Mouse (Mus musculus) gastrocnemius, adult 18-20 months (tissue): ENCODE measurements at regions not wholly inside any gene's neighbourhood (a gene's known extent, or its start where the extent isn't known, plus 50 kb on each side); places are given as distances from the start of the nearest gene placed in this dataset. TPM values are rescaled to one million over a fixed set of nuclear protein-coding genes. Genes with fewer than 3 reads are reported as not detected.

Experiments
- DNase-seq: peaks from one replicate; pipeline ENCODE4 v3.0.0; 2021; ENCODE audit warnings: low spot score
- microRNA-seq: library from miRNA; unstranded; fragments of <30 nt; microRNA quantifications from one replicate; pipeline ENCODE4 v1.2.0, GENCODE M21; 2021

- DNase-seq: no peak
Observed at GRCm38 (mm10) chrX:12837821-12838220, 75.9 kb upstream of the Med14 start.

DNA sequence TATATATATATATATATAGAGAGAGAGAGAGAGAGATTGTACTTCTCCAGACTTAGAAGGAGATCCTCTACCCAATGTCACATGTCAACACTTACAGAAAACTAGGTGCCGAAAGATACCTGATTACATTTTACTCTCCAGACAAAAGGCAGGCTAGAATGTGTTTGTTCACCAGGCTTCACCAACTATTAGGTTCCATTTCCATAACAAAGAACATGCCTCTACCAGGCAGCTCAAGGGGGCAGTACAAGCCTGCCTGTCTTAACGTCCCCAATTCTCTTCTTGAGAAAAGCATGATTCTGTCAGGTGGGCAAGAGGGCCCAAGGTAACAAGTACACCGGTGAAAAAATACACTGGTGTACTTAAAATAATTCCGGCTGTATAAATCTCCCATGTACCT lies 72.8 kb upstream of the Med14 start:
- DNase-seq: no peak

DNA sequence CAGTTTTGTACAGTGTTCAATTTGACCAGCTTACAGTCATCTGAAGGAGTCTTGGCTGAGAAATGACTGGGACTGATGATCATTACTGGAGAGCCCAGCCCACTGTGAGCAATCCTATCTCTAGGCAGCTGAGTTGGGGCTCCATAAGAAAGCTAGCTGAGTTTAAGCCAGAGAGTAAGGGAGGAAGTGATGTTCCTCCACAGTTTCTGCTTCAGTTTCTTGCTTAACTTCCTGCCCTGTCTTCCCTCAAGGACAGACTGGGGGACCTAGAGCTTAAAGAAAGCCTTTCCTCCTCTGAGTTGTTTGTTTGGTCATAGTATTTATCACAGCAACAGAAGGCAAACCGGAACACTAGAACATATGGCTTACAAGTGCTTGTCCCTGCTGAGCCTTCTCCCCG lies 70.8 kb upstream of the Med14 start:
- no peak for DNase-seq

- no peak for DNase-seq
Observed at GRCm38 (mm10) chrX:12829165-12829564, 67.3 kb upstream of the Med14 start.

DNA sequence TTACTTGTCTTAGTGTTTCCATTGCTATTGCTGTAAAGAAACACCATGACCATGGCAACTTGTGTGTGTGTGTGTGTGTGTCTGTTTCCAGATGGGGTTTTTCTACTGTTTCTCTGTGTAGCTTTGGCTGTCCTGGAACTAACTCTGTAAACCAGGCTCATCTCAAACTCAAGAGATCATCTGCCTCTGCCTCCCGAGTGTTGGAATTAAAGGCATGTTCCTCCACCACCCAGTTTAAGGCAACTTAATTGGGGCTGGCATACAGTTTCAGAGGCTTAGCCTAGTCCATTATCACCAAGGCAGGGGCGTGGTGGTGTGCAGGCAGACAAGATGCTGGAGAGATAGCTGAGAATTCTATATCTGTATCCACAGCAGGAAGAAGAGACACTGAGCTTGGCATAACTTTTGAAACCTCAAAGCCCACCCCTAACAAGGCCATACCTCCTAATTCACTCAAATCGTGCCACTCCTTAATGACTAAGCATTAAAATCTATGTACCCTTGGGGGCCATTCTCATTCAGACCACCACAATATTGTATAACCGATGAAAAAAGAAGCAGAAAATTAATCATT lies 65.5 kb upstream of the Med14 start:
- no peak for DNase-seq

GRCm38 (mm10) chrX:12826646-12827045 lies 64.8 kb upstream of the Med14 start:
- DNase-seq: no peak

- DNase-seq: no peak
Observed at GRCm38 (mm10) chrX:12825262-12825661, 63.4 kb upstream of the Med14 start.

GRCm38 (mm10) chrX:12824497-12824896 lies 62.6 kb upstream of the Med14 start:
- DNase-seq: no peak

GRCm38 (mm10) chrX:12822777-12823176 lies 60.9 kb upstream of the Med14 start:
- DNase-seq: no peak

- no peak for DNase-seq
Observed at GRCm38 (mm10) chrX:12813083-12813660, 51.3 kb upstream of the Med14 start.

Small RNA genes in the stretch of these regions (microRNA-seq; reads per million reads assigned to microRNA genes)
- not detected for gene Gm25063
